Mouse (Mus musculus): ENCODE measurements at regions not wholly inside any gene's neighbourhood (a gene's known extent, or its start where the extent isn't known, plus 50 kb on each side); places are given as distances from the start of the nearest gene placed in this dataset.
A peak's percentile ranks its signal among the peaks of the same experiment; 100 is the strongest.

DNA sequence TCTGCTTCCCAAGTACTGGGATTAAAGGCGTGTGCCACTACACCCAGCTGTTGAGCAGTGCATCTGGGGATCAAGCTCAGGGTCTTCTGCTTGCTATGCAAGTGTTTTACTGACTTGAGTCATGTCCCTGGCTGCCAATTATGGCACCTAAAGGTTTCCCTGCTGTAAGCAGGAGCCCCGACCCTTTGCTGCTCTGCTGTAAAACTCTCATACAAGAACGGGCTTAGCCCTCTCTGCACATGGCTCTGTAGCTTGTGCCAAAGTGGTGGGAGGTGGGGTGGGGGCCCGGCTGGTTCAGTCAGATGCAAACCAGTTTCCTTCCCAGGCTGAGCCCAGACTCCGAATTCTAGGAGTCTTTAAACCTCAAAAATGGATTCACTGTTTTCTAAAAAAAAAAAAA lies 281.6 kb upstream of the Tbx3 start:
- DNase-seq (ENCODE audit: low spot score), result no peak

DNA sequence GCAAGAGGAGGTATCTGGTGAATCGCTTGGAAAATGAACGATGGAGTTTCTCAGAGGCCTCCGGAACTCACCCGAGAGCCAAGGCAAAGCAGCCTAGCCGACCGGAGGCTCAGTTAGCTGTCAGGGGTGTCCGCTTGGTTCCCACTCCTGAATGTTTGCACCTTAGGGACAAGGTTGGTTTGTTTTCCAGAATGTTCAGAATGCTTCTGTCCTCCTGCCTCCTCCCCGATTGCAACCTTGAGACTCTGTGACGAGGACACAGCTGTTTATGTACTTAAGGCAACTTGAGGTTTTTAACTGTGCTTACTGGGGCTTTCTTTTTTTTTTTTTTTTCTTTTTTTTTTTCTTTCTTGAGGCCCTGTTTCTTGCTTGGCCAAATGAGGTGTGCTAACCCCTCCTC lies 281.1 kb upstream of the Tbx3 start:
- DNase-seq (ENCODE audit: low spot score), result no peak

GRCm38 (mm10) chr5:119389857-119390256 lies 280.6 kb upstream of the Tbx3 start:
- no peak for DNase-seq (ENCODE audit: low spot score)

GRCm38 (mm10) chr5:119398475-119398874 lies 272.0 kb upstream of the Tbx3 start:
- no peak for DNase-seq (ENCODE audit: low spot score)

DNA sequence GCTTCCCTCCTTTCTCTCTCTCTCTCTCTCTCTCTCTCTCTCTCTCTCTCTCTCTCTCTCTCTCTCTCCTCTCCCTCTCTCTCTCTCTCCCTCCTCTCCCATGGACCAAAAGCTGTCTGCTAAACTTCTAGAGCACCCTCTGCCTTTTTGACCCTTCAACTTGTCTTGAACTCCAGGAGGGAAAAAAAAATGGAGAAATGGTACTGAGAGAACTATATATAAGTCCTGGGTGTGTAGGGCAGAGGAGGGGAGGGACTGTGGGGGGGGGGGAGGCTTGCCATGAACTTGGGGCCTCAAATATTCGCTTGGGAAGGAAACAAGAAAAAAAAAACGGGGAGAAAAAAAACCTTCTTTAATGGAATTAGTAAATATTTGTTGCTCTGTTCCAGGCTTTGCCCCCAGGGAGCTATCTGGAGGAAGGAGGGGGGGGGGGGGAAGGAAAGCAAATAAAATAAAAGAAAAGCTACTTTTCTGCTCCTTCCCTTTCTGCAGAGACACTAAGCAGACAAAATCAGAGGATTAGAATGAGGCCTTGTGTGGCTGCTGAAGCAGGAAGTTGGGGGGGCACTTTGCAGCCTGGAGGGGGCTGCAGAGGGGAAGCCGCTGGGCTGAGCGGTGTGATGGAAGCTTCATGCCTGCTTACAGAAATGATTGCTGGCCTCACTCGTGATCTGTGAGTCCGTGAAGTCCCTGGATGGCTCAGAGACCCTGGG lies 270.1 kb upstream of the Tbx3 start:
- peak; percentile 11 for DNase-seq (ENCODE audit: low spot score)

DNA sequence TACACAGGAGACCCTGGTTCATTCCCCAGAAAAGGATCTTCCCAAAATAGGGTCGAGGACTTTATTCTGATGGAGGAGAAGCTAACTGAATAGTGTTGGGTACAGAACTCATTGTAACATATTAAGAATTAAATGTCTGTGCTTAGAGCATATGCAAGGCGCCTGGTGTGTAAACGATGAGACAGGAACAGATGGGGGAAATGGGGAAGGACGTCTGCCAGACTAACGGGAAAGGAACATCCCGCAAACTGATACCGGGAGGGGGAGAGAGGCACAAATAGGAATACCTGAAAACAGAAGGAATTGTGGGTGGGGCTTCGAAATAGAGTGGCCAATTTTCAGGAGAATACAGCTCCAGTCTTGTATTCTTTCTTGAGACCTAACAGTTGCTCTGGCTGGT lies 268.6 kb upstream of the Tbx3 start:
- DNase-seq (ENCODE audit: low spot score), result no peak

DNA sequence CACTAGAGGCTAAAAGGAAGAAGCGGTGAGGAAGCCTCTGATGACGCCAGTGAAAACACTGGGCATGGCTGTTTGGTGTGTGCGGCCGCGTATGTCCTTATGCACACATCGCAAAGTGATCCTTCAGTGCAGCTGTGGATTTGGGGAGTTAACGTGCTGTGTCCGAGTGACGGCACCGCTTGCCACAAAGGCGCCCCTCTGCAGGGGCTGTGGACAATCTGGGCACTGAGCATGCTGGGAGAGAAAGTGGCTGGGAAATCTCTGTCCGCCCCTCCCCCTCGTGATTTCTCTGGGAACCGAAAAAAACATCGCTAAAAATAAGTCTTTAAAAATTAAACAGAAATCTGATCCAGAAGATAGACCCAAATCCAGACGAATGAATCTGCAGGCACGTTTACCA lies 267.8 kb upstream of the Tbx3 start:
- no peak for DNase-seq (ENCODE audit: low spot score)

GRCm38 (mm10) chr5:119410966-119411365 lies 259.5 kb upstream of the Tbx3 start:
- no peak for DNase-seq (ENCODE audit: low spot score)

- no peak for DNase-seq (ENCODE audit: low spot score)
Measured at GRCm38 (mm10) chr5:119415835-119416234, 254.6 kb upstream of the Tbx3 start.

GRCm38 (mm10) chr5:119418486-119418885 lies 252.0 kb upstream of the Tbx3 start:
- DNase-seq (ENCODE audit: low spot score), result no peak

- DNase-seq (ENCODE audit: low spot score), result no peak
Measured at GRCm38 (mm10) chr5:119427511-119428019, 242.9 kb upstream of the Tbx3 start.

DNA sequence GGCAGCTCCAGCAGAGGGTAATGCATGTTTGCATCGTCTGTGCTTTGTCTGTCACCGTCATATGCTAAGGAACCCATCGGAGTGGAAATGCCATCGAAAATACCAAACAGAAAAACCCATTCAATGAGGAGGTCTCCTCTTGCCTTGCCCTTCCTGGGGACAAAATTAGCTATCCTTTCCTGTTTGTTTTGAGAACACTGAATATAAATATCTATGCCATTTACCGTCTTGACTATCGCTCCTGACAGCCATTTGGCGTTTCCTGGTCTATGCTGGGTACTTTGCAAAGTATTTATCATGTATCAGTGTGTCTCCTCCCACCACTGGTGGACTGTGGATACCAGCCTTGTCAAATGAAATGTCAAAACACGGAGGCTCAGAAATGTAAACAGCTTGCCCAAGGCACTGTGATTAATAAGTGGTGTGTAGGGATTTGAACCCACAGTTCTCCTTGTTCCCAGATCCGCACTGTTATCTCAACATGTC lies 239.2 kb upstream of the Tbx3 start:
- no peak for DNase-seq (ENCODE audit: low spot score)

DNA sequence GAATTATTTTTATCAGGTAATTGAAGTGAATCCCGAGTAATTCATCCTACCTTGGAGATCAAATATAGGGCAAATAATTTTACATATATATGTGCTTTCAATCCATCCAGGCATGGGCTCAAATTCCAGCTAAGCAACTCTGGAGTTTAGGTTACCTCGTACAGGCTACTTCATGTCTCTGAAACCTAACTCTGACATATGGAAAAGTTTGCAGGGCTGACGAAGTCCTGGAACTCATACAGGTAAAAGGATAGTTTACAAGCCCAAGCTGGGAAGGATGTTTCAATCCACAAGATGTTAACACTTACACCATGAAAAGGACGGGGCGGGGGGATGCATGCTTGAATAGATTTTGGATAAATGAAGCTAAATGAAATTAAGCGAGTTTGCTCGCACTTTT lies 235.9 kb upstream of the Tbx3 start:
- DNase-seq (ENCODE audit: low spot score), result no peak

- no peak for DNase-seq (ENCODE audit: low spot score)
Measured at GRCm38 (mm10) chr5:119448494-119448893, 222.0 kb upstream of the Tbx3 start.

DNA sequence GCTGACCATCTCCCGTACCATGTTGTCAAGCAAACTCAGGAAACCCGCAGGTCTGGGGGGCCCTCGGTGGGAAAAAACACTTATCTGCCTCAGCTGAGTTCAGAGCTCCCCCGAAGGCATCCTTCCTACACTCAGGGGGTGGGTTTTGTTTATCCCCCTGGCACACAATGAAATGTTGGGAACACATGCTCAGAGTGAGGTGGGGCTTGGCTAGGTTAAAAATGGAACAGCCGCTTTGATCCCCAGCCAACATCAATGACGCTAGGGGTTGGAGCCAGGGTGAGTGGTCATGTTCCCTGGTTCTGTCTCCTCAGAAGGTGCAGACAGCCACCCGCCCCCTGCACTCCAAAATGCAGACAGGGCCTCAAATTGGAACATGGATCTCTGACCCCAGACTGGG lies 221.3 kb upstream of the Tbx3 start:
- DNase-seq (ENCODE audit: low spot score), result no peak

- no peak for DNase-seq (ENCODE audit: low spot score)
Measured at GRCm38 (mm10) chr5:119459751-119460150, 210.7 kb upstream of the Tbx3 start.

DNA sequence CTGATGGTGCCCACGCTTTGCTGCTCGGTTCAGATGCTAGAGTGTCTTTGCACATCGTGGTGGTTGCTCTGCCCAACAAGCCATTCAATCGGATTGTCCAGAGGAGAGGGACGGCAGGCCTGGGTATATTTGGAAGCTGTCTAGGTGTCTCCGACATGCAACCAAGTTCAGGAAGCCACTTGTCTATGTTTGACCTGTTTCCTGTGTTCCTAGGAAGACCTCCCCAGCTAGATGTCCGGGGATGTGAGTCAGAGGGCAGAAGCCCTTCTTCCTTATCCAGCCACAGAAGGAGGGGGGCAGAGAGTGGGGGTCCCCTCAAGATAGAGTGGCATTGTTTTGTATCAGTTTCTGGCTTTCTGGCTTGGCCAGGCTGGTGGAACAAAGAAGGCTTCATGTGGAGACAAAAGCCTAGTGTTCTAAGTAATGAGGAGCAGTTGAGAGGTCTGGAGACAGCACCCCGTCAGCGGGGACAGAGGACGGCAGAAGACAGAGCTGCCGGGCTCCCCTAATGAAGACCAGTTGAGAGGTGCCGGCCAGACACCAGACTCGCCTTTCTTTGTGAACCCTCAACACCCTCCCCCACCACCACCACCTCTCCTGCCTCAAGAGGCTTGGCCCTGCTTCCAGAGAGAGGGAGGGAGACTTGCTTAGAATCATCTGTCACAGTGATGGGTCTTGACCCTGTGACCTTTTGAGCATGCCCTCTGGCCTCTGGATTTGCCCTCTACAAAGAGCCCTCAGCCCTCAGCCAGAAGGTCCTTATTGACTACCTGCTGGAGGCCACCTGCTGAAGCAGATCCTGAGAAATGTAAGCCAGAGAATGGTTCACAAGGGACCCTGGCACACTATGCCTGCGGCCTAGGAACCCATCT lies 207.6 kb upstream of the Tbx3 start:
- no peak for DNase-seq (ENCODE audit: low spot score)

DNA sequence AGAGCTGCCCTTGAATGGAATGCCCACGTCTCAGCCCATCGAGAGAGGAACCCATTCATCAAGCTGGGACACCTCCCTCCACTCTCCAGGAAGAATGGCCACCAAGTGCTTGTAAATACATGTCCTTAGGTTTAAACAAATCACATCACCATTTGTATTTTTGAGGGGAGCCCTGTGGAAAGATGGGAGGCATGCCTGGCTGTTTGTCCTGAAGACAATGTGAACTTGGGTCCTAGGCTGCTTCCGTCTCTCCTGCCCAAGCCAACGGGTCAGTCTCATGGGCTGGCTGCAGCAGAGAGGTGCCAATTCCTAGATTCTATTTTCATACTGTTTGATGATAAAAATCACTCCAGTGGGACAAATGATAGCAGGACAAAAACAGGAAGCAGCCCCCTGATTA lies 205.9 kb upstream of the Tbx3 start:
- no peak for DNase-seq (ENCODE audit: low spot score)

- no peak for DNase-seq (ENCODE audit: low spot score)
Measured at GRCm38 (mm10) chr5:119467346-119468085, 203.0 kb upstream of the Tbx3 start.

- no peak for DNase-seq (ENCODE audit: low spot score)
Measured at GRCm38 (mm10) chr5:119477926-119478325, 192.5 kb upstream of the Tbx3 start.

- no peak for DNase-seq (ENCODE audit: low spot score)
Measured at GRCm38 (mm10) chr5:119478331-119478730, 192.1 kb upstream of the Tbx3 start.
